Mouse (Mus musculus) megakaryocyte, embryonic 14.5 days (primary cell): ENCODE results near the gene Syt13.

Source experiments
- FLI1 ChIP-seq: IDR thresholded peaks from 2 replicates; pipeline ENCODE4 v1.6.1; 2012; ENCODE audit warnings: low read length, inconsistent platforms, mixed read lengths
- GATA1 ChIP-seq: IDR thresholded peaks from 3 replicates; pipeline ENCODE4 v1.6.1; 2012; ENCODE audit warnings: mixed read lengths, low read length, inconsistent platforms, borderline replicate concordance

DNA sequence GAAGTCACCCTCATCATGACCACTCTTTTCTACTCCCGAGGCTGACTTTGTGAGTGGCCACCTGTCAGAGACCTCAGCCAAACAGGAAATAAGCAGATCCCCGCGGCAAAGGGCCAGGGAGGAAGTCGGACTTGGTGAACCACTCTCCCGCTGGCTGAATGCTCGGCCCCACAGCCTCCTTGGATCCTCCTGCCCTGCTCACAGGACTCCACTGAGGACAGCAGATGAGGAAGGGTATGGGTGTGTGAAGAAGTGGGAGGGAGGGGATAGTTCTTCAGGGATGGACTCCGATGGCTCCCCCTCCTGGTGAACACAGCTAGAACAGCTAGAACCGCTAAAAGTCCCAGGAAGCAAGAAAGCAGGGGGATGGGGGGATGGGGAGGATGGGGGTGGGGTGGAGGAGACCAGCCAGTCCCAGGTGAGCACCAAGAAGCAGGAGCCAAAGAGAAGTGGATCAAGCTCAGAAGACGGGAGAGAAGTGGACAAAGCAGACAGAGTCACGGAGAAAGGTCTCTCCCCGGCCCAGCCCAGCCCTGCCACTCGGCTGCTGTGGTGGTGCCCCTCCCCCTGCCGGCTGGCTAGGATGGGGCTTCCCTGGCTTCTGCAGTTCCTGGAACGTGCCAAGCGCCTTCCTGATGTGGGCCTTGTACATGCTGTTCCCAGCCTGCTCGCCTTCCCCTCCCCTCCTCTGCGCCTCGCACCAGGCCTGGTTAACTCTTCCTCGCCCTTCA lies 73.2 kb downstream of the Syt13 start:
- no peak for TF ChIP-seq GATA1
- TF ChIP-seq FLI1: no peak
